Mouse (Mus musculus) MEL (cell line): ENCODE results near the gene Tank.
A peak's percentile ranks its signal among the peaks of the same experiment; 100 is the strongest.

Source experiments
- CTCF ChIP-seq, 3 experiments: IDR thresholded peaks in 2 of 3; conservative IDR thresholded peaks in 1 of 3; 2 replicates each; pipeline ENCODE4 v1.5.1; 2011 to 2012; ENCODE audit warnings: low read length in 3 of 3, low read depth in 2 of 3, mild to moderate bottlenecking in 2 of 3, improper control_type of control experiment in 1 of 3, inconsistent platforms in 1 of 3, mixed read lengths in 1 of 3, moderate library complexity in 1 of 3; ENCODE audit not compliant: control insufficient read depth in 1 of 3, insufficient read depth in 1 of 3, poor library complexity in 1 of 3, severe bottlenecking in 1 of 3
- EP300 ChIP-seq, 2 experiments: IDR thresholded peaks; 2 replicates each; pipeline ENCODE4 v1.6.1; 2011; ENCODE audit warnings: improper control_type of control experiment in 2 of 2, low read length in 2 of 2, low read depth in 1 of 2, mild to moderate bottlenecking in 1 of 2
- HCFC1 ChIP-seq: IDR thresholded peaks from 2 replicates; pipeline ENCODE4 v1.6.1; 2012; ENCODE audit warnings: low read depth, mild to moderate bottlenecking, inconsistent platforms, low read length, improper control_type of control experiment, moderate library complexity
- MXI1 ChIP-seq: IDR thresholded peaks from 2 replicates; pipeline ENCODE4 v1.6.1; 2011; ENCODE audit warnings: mild to moderate bottlenecking, low read depth, low read length, improper control_type of control experiment
- POLR2A ChIP-seq, 2 experiments: IDR thresholded peaks; 2 replicates each; pipeline ENCODE4 v1.6.1; 2011 to 2012; ENCODE audit warnings: low read length in 2 of 2, mild to moderate bottlenecking in 2 of 2, control low read depth in 1 of 2, improper control_type of control experiment in 1 of 2, low read depth in 1 of 2, moderate library complexity in 1 of 2; ENCODE audit not compliant: control insufficient read depth in 1 of 2, insufficient read depth in 1 of 2, poor library complexity in 1 of 2
- TBP ChIP-seq: IDR thresholded peaks from 2 replicates; pipeline ENCODE4 v1.8.0; 2011; ENCODE audit warnings: low read depth, low read length, improper control_type of control experiment

- TF ChIP-seq POLR2A (IDR thresholded peaks at IDR 0.05; ENCODE audit: control insufficient read depth in 1 of 2, insufficient read depth in 1 of 2, low read depth in 1 of 2, low read length in 2 of 2, poor library complexity in 1 of 2) (no peak), EP300 (IDR thresholded peaks at IDR 0.05; ENCODE audit: low read depth in 1 of 2, low read length in 2 of 2) (0 out of 4 replicates have a peak, but pooled peaks have one; percentile 4 to 18), CTCF (IDR thresholded peaks at IDR 0.05 in 2 of 3, conservative IDR thresholded peaks at IDR 0.05 in 1 of 3; ENCODE audit: control insufficient read depth in 1 of 3, insufficient read depth in 1 of 3, low read depth in 2 of 3, low read length in 3 of 3, poor library complexity in 1 of 3, severe bottlenecking in 1 of 3) (no peak), HCFC1 (no peak), TBP (no peak), MXI1 (no peak)
Measured at GRCm38 (mm10) chr2:61599730-61600129, 21.3 kb downstream of the Tank start.
